Mouse (Mus musculus) heart, postnatal 0 days (tissue): ENCODE measurements around the gene Agbl3. TPM values are rescaled to one million over a fixed set of nuclear protein-coding genes. Genes with fewer than 3 reads are reported as not detected.

Source experiments
- ATAC-seq: fragments of 200-750 bp; cut with Nextera tagmentation; 2 replicates; pipeline ENCODE4 v1.8.0; 2017; ENCODE audit warnings: low read depth, moderate number of reproducible peaks, moderate library complexity; ENCODE audit not compliant: insufficient read depth
- DNase-seq: peaks from one replicate; pipeline ENCODE4 v3.0.0-alpha.2; 2016; ENCODE audit warnings: low spot score
- H3K27ac ChIP-seq: fragments of 300-500 bp; sonication (generic); 2 replicates; pipeline ENCODE4 v1.5.1; 2014; ENCODE audit warnings: low read depth, mild to moderate bottlenecking
- H3K27me3 ChIP-seq: fragments of 300-500 bp; sonication (generic); 2 replicates; pipeline ENCODE4 v1.6.1; 2014; ENCODE audit warnings: low read length, mixed read lengths; ENCODE audit not compliant: control insufficient read depth, insufficient read depth
- H3K36me3 ChIP-seq: fragments of 300-500 bp; sonication (generic); replicated peaks from 2 replicates; pipeline ENCODE4 v1.6.1; 2014; ENCODE audit warnings: low read length, mixed read lengths; ENCODE audit not compliant: control insufficient read depth, insufficient read depth
- H3K4me1 ChIP-seq: fragments of 300-500 bp; sonication (generic); 2 replicates; pipeline ENCODE4 v1.6.1; 2014; ENCODE audit warnings: antibody characterized with exemption; ENCODE audit not compliant: control insufficient read depth, insufficient read depth
- H3K4me2 ChIP-seq: fragments of 300-500 bp; sonication (generic); 2 replicates; pipeline ENCODE4 v1.6.1; 2014; ENCODE audit warnings: low read depth, mild to moderate bottlenecking, low read length, moderate library complexity
- H3K4me3 ChIP-seq: fragments of 300-500 bp; sonication (generic); 2 replicates; pipeline ENCODE4 v1.5.1; 2014; ENCODE audit warnings: low read depth, low read length
- H3K9ac ChIP-seq: fragments of 300-500 bp; sonication (generic); replicated peaks from 2 replicates; pipeline ENCODE4 v1.6.1; 2014; ENCODE audit warnings: low read depth, low read length, mixed read lengths
- H3K9me3 ChIP-seq: fragments of 300-500 bp; sonication (generic); replicated peaks from 2 replicates; pipeline ENCODE4 v1.6.1; 2016; ENCODE audit warnings: low read length; ENCODE audit not compliant: control insufficient read depth
- CTCF ChIP-seq: IDR thresholded peaks from 2 replicates; pipeline ENCODE4 v1.5.1; 2016; ENCODE audit warnings: antibody characterized with exemption, control low read depth, low read depth
- EP300 ChIP-seq: IDR thresholded peaks from 2 replicates; pipeline ENCODE4 v1.6.1; 2016; ENCODE audit warnings: antibody characterized with exemption, low read depth
- WGBS: fragments of 180-500 bp; shearing (Covaris S2); extraction: QIAGEN DNeasy Blood & Tissue Kit; methylation state at CpG from one replicate; pipeline ENCODE4 v1.1.7; 2014; 5-methylcytosine and 5-hydroxymethylcytosine counted together
- polyA plus RNA-seq: library from polyadenylated mRNA; unstranded; fragments of >200 nt; fragmentation: Nextera tagmentation; extraction: Ambion mirVana; gene quantifications from 2 replicates; pipeline ENCODE4 v1.2.1, GENCODE M21; 2015
- total RNA-seq: library from RNA; depleted of rRNA; stranded (reverse); fragments of >200 nt; gene quantifications from 2 replicates; pipeline ENCODE4 v1.2.3, GENCODE M21; 2014; ENCODE audit warnings: low replicate concordance; rRNA removed

The Agbl3 gene
- 3.6 and 17.1 TPM in 2 replicates for total RNA-seq
- 7.9 and 8.0 TPM in 2 replicates for polyA plus RNA-seq

GRCm38 (mm10) chr6:34780231-34780942, at the start of gene Agbl3:
Agbl3 (plus strand) TSS chr6:34780432.
- Histone ChIP-seq H3K9ac (peak within 1 kb of the TSS; percentile 94), H3K9me3 (no peaks in the 10 kb centered on the region), H3K27me3 (no peaks in the 10 kb centered on the region), H3K27ac (peak within 1 kb of the TSS; percentile 99), H3K4me1 (no peaks in the 10 kb centered on the region; the same call in 1 of the 2 replicates), H3K4me3 (peak within 1 kb of the TSS; percentile 85), H3K4me2 (peak within 1 kb of the TSS; percentile 95), H3K36me3 (peaks cover 3% of the 10 kb centered on the region)
- WGBS, result under 1% methylated on average over 66 of the region's 81 CpGs
- TF ChIP-seq EP300 (no peak), CTCF (no peak)
- ATAC-seq, result peak; percentile 94
- DNase-seq, result peak; percentile 92

- Histone ChIP-seq H3K27ac (no peak overlapping the region), H3K9me3 (no peaks in the 10 kb centered on the region), H3K4me2 (no peak overlapping the region), H3K27me3 (no peaks in the 10 kb centered on the region), H3K9ac (no peak overlapping the region), H3K36me3 (0 out of 2 replicates have a peak, but pooled peaks cover 7% of the 10 kb centered on the region), H3K4me1 (peaks cover 24% of the 10 kb centered on the region), H3K4me3 (no peak overlapping the region)
- 65% methylated on average over 6 of the region's 6 CpGs for WGBS
- ATAC-seq, result no peak
- TF ChIP-seq EP300, result no peak
- no peak for TF ChIP-seq CTCF
- no peak for DNase-seq
Measured at GRCm38 (mm10) chr6:34731007-34731406, 49.2 kb upstream of the Agbl3 start.

GRCm38 (mm10) chr6:34731529-34731928, 48.7 kb upstream of the Agbl3 start:
- WGBS, result 78% methylated on average over 9 of the region's 9 CpGs
- H3K9ac ChIP-seq, result no peak overlapping the region
- 0 out of 2 replicates have a peak, but pooled peaks cover 7% of the 10 kb centered on the region for H3K36me3 ChIP-seq
- no peaks in the 10 kb centered on the region for H3K9me3 ChIP-seq
- H3K27me3 ChIP-seq, result no peaks in the 10 kb centered on the region
- H3K27ac ChIP-seq, result no peak overlapping the region
- TF ChIP-seq CTCF (no peak), EP300 (no peak)
- no peak overlapping the region for H3K4me3 ChIP-seq
- no peak overlapping the region for H3K4me2 ChIP-seq
- no peak for DNase-seq
- peaks cover 24% of the 10 kb centered on the region for H3K4me1 ChIP-seq
- ATAC-seq, result no peak

DNA sequence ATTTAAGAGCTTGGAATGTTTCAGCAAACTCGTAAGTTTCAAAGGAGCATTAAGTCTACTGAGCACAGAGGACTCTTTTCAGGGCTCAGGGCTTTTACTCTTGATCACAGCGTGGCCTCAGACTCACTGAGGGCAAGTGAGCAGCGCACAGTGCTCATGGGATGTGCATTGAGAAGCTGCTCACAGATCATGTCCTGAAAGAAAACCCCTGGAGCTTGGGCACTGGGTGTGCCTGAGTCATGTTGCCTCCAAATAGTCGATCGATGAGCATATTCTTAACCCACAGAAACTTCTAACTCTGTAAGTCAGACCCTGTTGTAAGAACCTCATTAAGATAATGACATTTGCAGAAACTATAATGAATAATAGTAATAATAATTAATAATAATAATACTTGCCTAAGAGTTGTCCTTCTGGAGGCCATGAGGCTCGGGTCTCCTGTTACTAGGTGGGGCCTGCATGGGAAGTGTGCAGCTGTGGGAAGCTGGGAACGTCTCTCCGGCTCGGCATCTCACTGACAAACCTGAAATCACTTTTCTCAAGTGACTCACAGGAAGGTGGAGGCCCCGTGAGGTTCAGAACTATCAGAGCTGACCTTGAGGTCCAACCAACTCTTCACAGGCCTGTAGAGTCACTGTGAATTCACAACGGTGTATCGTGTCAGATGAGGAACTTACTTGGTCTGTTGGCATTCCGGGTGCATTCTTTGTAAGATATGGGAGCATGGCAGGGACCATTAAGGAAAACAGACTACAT, 45.1 kb upstream of the Agbl3 start:
- H3K27ac ChIP-seq, result peak overlapping the region; percentile 41
- no peaks in the 10 kb centered on the region for H3K9me3 ChIP-seq
- 41% methylated on average over 13 of the region's 13 CpGs for WGBS
- no peak for DNase-seq
- H3K36me3 ChIP-seq, result 0 out of 2 replicates have a peak, but pooled peaks cover 7% of the 10 kb centered on the region
- TF ChIP-seq EP300, result no peak
- TF ChIP-seq CTCF, result no peak
- H3K4me2 ChIP-seq, result no peak overlapping the region
- no peak overlapping the region for H3K4me3 ChIP-seq
- H3K4me1 ChIP-seq, result peaks cover 17% of the 10 kb centered on the region
- no peak overlapping the region for H3K9ac ChIP-seq
- no peaks in the 10 kb centered on the region for H3K27me3 ChIP-seq
- ATAC-seq, result peak; percentile 49

DNA sequence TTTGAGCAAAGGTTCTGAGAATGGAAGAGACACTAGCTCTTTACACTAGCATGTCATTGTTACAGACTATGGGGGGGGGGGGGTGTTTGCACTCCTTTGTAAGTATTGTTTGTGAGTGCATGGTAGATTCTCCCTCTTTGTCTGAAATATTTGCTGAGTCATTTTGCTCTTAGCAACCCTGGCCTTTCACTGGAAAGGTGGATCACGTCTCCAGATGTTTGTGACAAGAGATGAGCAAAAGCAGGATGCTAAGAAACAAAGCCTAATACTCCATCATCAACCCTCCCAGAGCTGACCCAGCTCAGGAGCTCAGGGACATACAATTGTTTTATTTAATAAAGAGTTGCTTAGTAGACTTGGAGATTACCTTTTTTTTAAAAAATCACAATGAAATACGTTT, 43.3 kb upstream of the Agbl3 start:
- no peaks in the 10 kb centered on the region for H3K9me3 ChIP-seq

More for the DNA sequence above, 43.3 kb upstream of the Agbl3 start:
- H3K36me3 ChIP-seq, result peaks cover 5% of the 10 kb centered on the region
- 59% methylated on average over 2 of the region's 2 CpGs for WGBS
- 0 out of 2 replicates have a peak, but pooled peaks cover 5% of the 10 kb centered on the region for H3K4me1 ChIP-seq
- no peak for TF ChIP-seq CTCF
- TF ChIP-seq EP300, result no peak
- H3K4me3 ChIP-seq, result no peak overlapping the region
- H3K9ac ChIP-seq, result no peak overlapping the region
- H3K4me2 ChIP-seq, result no peak overlapping the region
- no peak overlapping the region for H3K27ac ChIP-seq
- DNase-seq (no peak), ATAC-seq (no peak)
- H3K27me3 ChIP-seq, result no peaks in the 10 kb centered on the region
